Mouse (Mus musculus): ENCODE measurements around the gene Osmr.

Osmr gene

GRCm38 (mm10) chr15:6874601-6875019 lies at the start of gene Osmr:
Gene Osmr, minus strand, starts transcription at chr15:6874969.
- DNase-seq = no peak

- no peak for DNase-seq
These were observed 44.6 kb upstream of the Osmr start for GRCm38 (mm10) chr15:6919406-6919805.

- no peak for DNase-seq
These were observed 39.4 kb upstream of the Osmr start for GRCm38 (mm10) chr15:6914163-6914562.

GRCm38 (mm10) chr15:6909669-6910068 lies 34.9 kb upstream of the Osmr start:
- DNase-seq = peak; percentile 95

- no peak for DNase-seq
These were observed 34.3 kb upstream of the Osmr start for GRCm38 (mm10) chr15:6909084-6909483.

- DNase-seq = peak; percentile 10
These were observed 33.8 kb upstream of the Osmr start for GRCm38 (mm10) chr15:6908601-6909000.

GRCm38 (mm10) chr15:6906260-6907047 lies 31.7 kb upstream of the Osmr start:
- DNase-seq = no peak

GRCm38 (mm10) chr15:6905726-6906125 lies 31.0 kb upstream of the Osmr start:
- no peak for DNase-seq

- DNase-seq = no peak
These were observed 28.7 kb upstream of the Osmr start for GRCm38 (mm10) chr15:6903286-6903975.

GRCm38 (mm10) chr15:6901982-6902639 lies 27.3 kb upstream of the Osmr start:
- no peak for DNase-seq

GRCm38 (mm10) chr15:6901236-6901635 lies 26.5 kb upstream of the Osmr start:
- DNase-seq = no peak

- DNase-seq = no peak
These were observed 9.5 kb upstream of the Osmr start for GRCm38 (mm10) chr15:6884260-6884659.

- peak; percentile 84 for DNase-seq
These were observed 9.0 kb upstream of the Osmr start for GRCm38 (mm10) chr15:6883816-6884215.

- DNase-seq = no peak
These were observed 8.3 kb upstream of the Osmr start for GRCm38 (mm10) chr15:6883091-6883490.

- peak; percentile 71 for DNase-seq
These were observed 7.4 kb upstream of the Osmr start for GRCm38 (mm10) chr15:6882180-6882579.

- no peak for DNase-seq
These were observed 6.4 kb upstream of the Osmr start for GRCm38 (mm10) chr15:6881211-6881610.

GRCm38 (mm10) chr15:6873807-6874600 lies 765 bp downstream of the Osmr start:
- peak; percentile 84 for DNase-seq

- DNase-seq = no peak
These were observed 1.5 kb downstream of the Osmr start for GRCm38 (mm10) chr15:6873154-6873806.

- no peak for DNase-seq
These were observed 3.0 kb downstream of the Osmr start for GRCm38 (mm10) chr15:6871621-6872359.

GRCm38 (mm10) chr15:6866888-6867287 lies 7.9 kb downstream of the Osmr start:
- DNase-seq = no peak

- no peak for DNase-seq
These were observed 12.6 kb downstream of the Osmr start for GRCm38 (mm10) chr15:6862125-6862524.

- DNase-seq = peak; percentile 55
These were observed 13.2 kb downstream of the Osmr start for GRCm38 (mm10) chr15:6861617-6862016.
